Mouse (Mus musculus) ES-Bruce4 (cell line): ENCODE results near the gene Chil1.

Experiments
- CTCF ChIP-seq: IDR thresholded peaks from one replicate; pipeline ENCODE4 v1.8.1; 2011; ENCODE audit warnings: low read depth, low read length
- EP300 ChIP-seq: IDR thresholded peaks from 2 replicates; pipeline ENCODE4 v1.6.1; 2011; ENCODE audit warnings: low read depth, low read length; ENCODE audit not compliant: insufficient read depth
- POLR2A ChIP-seq: IDR thresholded peaks from one replicate; pipeline ENCODE4 v1.8.1; 2011; ENCODE audit warnings: low read length; ENCODE audit not compliant: insufficient read depth

- TF ChIP-seq CTCF (no peak), POLR2A (no peak), EP300 (no peak)
Observed at GRCm38 (mm10) chr1:134205296-134206018, 23.5 kb downstream of the Chil1 start.
